Mouse (Mus musculus) ES-CJ7 (cell line): ENCODE measurements around the gene Mtfr2.

Source experiments
- DNase-seq: peaks from one replicate; pipeline ENCODE4 v3.0.0; 2011; ENCODE audit warnings: low read depth, low spot score

The Mtfr2 gene

DNA sequence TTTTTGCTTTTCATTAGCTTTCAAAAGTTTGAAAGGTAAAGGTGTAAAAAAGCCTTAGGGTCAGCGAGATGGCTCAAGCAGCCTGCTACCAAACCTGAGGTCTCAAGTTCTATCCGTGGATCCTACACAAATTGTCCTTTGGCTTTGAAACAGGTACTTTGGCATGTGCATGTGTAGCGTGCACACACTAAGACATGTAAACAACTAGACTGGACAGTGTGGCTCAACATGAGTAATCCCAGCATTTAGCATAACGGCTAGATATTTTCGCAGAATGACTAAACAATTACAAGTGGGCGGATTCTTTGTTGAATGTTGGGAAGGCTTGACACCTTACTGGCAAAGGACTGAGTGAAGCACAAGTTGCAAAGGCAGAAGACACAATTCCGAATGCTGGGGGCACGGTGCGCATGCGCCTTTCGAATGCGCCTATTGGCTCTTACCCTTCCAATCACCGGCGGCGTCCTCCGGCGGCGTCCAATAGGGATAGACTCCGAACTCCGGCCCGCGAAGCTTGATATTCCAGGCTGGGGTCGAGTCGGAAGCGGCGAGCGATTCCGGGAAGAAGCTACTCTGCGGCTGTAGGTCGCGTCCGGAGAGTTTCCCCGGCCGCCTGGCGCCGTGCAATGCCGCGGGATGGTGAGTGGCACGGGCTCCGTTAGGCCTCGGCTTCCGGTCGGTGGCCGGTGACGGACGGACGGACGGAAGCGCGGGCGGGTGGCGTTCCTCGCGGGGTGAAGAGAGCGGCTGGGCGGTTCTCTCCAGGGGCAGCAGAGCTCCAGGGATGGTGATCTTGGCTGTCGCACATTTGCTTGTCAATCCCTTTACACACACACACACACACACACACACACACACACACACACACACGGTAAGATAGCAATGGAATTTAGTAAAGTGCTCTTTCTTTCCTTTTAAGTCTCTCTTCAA, at the start of gene Mtfr2:
Gene Mtfr2, plus strand, starts transcription at position 486 of the 930 bp plus-strand sequence.
- peak; percentile 94 for DNase-seq

GRCm38 (mm10) chr10:20298152-20298920, 49.2 kb upstream of the Mtfr2 start:
- DNase-seq = no peak

DNA sequence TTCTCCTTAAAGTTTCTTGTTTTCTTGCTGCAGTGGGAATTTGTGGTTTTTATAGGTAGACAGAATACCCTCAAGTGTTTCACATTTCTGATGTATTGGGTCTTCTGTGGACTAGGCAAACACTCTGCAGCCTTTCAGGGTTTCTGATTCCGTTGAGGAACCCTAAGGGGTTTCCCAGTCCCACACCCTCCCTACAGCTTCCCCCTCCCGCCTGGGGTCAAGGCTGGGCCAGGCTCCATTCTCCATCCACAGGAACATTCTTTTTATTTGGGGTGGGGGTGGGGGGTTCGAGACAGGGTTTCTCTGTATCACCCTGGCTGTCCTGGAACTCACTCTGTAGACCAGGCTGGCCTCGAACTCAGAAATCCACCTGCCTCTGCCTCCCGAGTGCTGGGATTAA, 48.5 kb upstream of the Mtfr2 start:
- DNase-seq = no peak

GRCm38 (mm10) chr10:20310969-20311769, 36.4 kb upstream of the Mtfr2 start:
- DNase-seq = no peak

DNA sequence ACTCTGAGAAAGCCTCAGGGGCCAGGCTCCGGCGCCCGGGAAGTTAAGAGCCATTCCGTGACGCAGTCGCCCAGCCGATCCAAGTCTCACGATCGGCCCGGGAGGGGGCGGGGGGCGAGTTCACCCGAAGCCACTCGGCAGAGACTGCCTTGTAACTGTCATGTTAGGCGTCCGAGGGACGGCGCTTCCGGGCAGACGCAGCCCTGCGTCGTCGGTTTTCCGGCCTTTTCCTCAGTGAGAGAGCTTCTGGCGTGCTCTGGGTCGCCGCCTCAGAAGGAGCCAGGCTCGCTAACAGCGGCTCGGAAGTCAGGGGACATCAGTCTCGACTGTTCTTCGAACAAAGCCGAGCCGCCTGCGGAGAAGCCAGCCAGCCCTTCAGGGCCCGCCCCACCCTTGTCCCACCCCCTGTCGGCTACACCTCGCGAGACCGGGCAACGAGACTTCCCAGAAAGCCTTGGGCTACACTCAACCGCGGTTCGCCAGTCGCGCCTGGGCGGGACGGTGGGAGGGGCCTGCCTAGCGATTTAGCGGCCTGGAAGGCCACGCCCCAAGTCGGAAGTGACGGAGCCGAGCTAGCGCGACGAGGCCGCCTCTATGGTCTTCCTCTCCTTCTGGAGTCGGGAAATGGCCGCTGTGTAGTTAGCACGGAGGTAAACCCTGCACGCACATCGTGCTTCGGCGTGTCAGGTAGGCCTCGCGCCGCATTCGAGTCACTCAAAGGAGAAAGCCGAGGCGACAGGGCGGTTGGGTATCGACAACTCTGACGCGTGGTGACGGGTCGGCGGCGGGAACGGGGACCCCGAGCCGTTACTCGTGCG, 35.4 kb upstream of the Mtfr2 start, which contains the start of gene Bclaf1:
Gene Bclaf1, plus strand, starts transcription at position 552 of the 818 bp plus-strand sequence.
- peak; percentile 99 for DNase-seq

DNA sequence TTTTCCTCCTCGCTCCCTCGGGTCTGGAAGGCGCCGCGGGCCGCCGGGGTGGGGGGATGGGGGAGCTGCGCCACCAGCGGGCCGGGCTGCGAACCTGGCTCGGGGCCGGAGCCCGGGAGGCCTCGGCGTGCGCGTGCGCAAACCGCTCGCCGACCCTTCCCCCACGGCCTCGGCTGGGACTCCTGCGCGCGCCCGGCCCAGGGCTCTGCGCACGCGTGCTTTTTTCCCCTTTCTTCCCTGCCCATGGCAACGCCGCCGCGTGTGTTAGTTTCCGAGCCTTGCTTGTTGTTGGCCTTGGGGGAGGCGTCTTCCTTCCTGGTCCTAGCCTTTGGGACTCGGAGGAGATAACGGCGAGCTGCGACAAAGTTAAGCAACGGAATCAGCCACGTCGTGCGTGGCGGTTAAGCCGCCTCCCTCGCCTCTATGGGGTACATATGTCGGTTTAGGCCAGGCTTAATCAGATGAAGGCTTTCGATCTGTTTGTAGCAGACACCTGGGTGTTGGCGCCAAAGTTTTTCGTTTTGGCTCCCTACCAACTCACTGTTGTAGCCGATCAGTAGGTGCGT, 34.8 kb upstream of the Mtfr2 start:
- peak; percentile 91 for DNase-seq

GRCm38 (mm10) chr10:20313447-20313846, 34.1 kb upstream of the Mtfr2 start:
- no peak for DNase-seq

GRCm38 (mm10) chr10:20313941-20314340, 33.6 kb upstream of the Mtfr2 start:
- DNase-seq = no peak

DNA sequence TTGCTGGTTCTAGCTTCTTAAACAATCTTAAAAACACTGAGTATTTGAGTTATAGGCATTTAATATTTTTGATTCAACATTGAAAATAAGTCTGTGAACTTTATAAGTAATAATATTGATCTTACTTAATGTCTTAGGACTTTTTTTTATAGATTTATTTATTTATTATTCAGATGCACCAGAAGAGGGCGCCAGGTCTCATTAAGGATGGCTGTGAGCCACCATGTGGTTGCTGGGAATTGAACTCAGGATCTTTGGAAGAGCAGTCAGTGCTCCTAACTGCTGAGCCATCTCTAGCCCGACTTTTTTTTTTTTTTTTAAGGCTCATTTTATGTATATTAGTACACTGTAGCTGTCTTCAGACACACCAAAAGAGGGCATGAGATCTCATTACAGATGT, 32.8 kb upstream of the Mtfr2 start:
- peak; percentile 50 for DNase-seq

DNA sequence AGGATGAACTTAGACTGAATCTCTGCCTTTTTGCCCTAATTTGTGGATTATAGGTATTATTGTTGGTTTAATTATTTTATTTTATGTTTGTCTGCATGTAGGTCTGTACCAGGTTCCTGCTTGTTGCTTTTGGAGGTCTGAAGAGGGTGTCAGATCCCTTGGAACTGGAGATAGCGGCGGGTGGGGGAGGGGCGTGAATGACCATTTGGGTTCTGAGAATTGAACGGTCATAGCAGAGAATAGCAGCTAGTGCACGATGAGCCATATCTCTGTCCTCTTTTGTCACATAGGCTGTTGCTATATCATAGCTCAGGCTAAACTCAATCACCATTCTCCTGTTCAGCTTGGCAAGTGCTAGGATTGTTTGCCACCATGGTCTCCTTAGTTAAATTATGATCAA, 30.1 kb upstream of the Mtfr2 start:
- DNase-seq = no peak

DNA sequence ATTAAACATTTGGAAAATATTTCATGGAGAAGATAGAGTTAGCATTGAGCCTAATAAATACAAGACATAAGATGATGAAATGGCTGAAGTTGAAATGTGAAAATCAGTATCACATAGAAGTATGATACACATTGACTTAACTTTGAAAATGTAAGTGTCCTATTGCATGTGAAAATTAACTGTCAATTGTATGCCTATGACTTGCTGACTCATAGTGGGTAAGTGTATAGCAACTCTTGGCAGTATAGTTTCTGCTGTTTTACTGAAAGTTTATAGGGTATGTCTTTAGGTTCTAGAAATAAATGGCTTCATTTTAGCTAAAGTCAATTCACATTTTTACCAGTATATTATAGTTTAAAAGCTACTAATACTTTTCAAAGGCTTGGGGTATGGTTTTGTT, 21.3 kb upstream of the Mtfr2 start:
- DNase-seq = no peak

GRCm38 (mm10) chr10:20331262-20331661, 16.3 kb upstream of the Mtfr2 start:
- no peak for DNase-seq

DNA sequence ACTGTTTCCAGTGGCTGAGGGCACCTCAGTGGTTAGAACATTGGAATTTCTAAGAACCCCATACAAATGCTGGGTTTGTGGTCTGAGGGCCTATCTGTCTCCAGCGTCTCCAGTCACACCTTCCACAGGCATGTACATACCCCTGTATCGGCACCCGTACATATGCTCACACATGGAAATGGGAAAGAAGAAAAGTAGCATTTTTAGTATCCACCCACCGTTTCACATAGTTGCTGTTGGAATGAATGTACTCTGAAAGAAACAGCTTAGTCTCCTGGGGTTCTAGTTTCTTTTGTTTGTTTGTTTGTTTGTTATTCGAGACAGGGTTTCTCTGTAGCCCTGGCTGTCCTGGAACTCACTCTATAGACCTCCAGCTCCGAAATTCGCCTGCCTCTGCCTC, 9.7 kb upstream of the Mtfr2 start:
- DNase-seq = no peak

DNA sequence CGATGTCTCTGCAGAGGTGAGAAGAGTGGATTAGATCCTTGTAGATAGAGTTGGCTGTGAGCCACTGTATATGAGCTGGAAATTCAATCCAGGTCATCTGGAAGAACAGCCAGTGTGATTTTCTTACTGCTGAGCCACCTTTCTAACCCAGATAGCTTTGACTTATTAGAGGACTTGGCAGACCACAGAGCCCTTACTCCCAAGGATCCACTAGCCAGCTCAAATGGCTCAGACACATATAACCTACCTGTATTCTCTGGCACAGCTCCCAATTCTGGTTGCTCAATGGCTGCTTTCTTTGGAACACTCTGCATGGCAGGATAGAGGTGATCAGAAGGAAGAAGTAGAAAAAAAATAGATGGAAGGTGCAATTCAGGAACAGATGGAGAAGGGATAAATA, 1.8 kb upstream of the Mtfr2 start:
- no peak for DNase-seq

DNA sequence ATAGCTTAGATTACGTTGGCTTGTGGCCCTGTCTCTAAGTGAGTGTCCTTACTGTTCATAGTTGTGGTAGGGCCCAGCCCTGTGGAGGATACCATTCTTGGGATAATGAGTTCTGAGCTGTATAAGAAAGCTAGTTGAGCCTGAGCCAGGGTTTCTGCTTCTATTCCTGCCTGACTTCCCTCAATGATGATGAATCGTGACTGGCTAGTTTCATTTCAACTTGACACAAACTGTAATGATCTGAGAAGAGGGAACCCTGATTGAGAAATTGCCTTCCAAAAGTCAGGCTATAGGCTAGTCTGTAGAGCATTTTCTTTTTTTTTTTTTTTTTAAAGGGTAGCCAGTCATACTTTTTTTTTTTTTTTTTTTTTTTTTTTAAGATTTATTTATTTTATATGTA, 1.3 kb downstream of the Mtfr2 start:
- DNase-seq = no peak

GRCm38 (mm10) chr10:20361542-20362449, 14.2 kb downstream of the Mtfr2 start:
- DNase-seq = peak; percentile 36

- no peak for DNase-seq
These were observed 15.0 kb downstream of the Mtfr2 start for GRCm38 (mm10) chr10:20362450-20363118.

- DNase-seq = peak; percentile 49
These were observed 24.5 kb downstream of the Mtfr2 start for GRCm38 (mm10) chr10:20372046-20372445.

DNA sequence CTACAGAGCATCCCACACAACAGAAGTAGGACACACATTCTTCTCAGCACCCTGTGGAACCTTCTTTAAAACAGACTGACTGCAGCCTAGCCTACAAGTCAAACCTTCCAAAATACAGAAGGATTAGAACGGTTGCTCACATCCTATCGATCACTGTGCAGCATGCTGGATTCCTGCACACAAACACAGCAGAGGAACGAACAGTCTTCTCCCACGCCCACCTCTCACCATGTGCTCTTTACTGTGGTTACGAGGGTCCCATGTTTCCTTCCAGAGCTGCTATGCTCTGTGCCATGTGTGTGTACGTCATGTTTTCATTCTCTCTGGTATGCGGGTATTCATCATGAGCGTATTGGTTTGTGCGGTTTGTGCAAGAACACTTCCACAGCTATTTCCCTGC, 30.1 kb downstream of the Mtfr2 start:
- no peak for DNase-seq
